Mouse (Mus musculus) testis, postnatal 10 days (tissue): ENCODE data around the gene Mocs1.
"Not testable (repeated sequence)": the region's sequence is repeated elsewhere in the genome, so short reads cannot be mapped to it uniquely, and the experiment has no call there.

Source experiments
- DNase-seq: peaks from one replicate; pipeline ENCODE4 v3.0.0; 2021; ENCODE audit warnings: low spot score

Mocs1 gene

GRCm38 (mm10) chr17:49432071-49432711 lies 4.0 kb downstream of the Mocs1 start:
- DNase-seq = peak; percentile 53

GRCm38 (mm10) chr17:49433071-49433470 lies 4.9 kb downstream of the Mocs1 start:
- peak; percentile 35 for DNase-seq

- peak; percentile 25 for DNase-seq
Measured at GRCm38 (mm10) chr17:49434236-49434635, 6.1 kb downstream of the Mocs1 start.

- peak; percentile 33 for DNase-seq
Measured at GRCm38 (mm10) chr17:49435081-49435480, 6.9 kb downstream of the Mocs1 start.

- DNase-seq = peak; percentile 22
Measured at GRCm38 (mm10) chr17:49436631-49437030, 8.5 kb downstream of the Mocs1 start.

- peak; percentile 31 for DNase-seq
Measured at GRCm38 (mm10) chr17:49437306-49437705, 9.1 kb downstream of the Mocs1 start.

GRCm38 (mm10) chr17:49438822-49439574 lies 10.8 kb downstream of the Mocs1 start:
- DNase-seq = peak; percentile 36

- peak; percentile 21 for DNase-seq
Measured at GRCm38 (mm10) chr17:49439706-49440105, 11.5 kb downstream of the Mocs1 start.

GRCm38 (mm10) chr17:49440331-49441130 lies 12.4 kb downstream of the Mocs1 start:
- no peak for DNase-seq

- DNase-seq = not testable (repeated sequence)
Measured at GRCm38 (mm10) chr17:49442841-49443240, 14.7 kb downstream of the Mocs1 start.

- no peak for DNase-seq
Measured at GRCm38 (mm10) chr17:49448570-49449229, 20.5 kb downstream of the Mocs1 start.

GRCm38 (mm10) chr17:49449230-49449608 lies 21.1 kb downstream of the Mocs1 start:
- no peak for DNase-seq

- DNase-seq = no peak
Measured at GRCm38 (mm10) chr17:49450922-49451321, 22.8 kb downstream of the Mocs1 start.

- no peak for DNase-seq
Measured at GRCm38 (mm10) chr17:49456334-49456733, 28.2 kb downstream of the Mocs1 start.

GRCm38 (mm10) chr17:49457833-49458232 lies 29.7 kb downstream of the Mocs1 start:
- no peak for DNase-seq

GRCm38 (mm10) chr17:49458386-49458785 lies 30.2 kb downstream of the Mocs1 start:
- no peak for DNase-seq

GRCm38 (mm10) chr17:49464884-49465283 lies 36.7 kb downstream of the Mocs1 start:
- no peak for DNase-seq

GRCm38 (mm10) chr17:49468223-49468622 lies 40.1 kb downstream of the Mocs1 start:
- peak; percentile 91 for DNase-seq

- DNase-seq = peak; percentile 79
Measured at GRCm38 (mm10) chr17:49472626-49473025, 44.5 kb downstream of the Mocs1 start.

- no peak for DNase-seq
Measured at GRCm38 (mm10) chr17:49474051-49474450, 45.9 kb downstream of the Mocs1 start.

GRCm38 (mm10) chr17:49475174-49475573 lies 47.0 kb downstream of the Mocs1 start:
- no peak for DNase-seq

GRCm38 (mm10) chr17:49477370-49477769 lies 49.2 kb downstream of the Mocs1 start:
- DNase-seq = no peak
